Mouse (Mus musculus): ENCODE data around the gene Rhot1.

Rhot1 gene

GRCm38 (mm10) chr11:80289701-80290445 is 81.1 kb downstream of the Rhot1 start:
- DNase-seq (ENCODE audit: low spot score in 2 of 2): peak in 1 of 2 experiments; percentile 22

- no peak for DNase-seq (ENCODE audit: low spot score in 2 of 2)
These were observed 82.2 kb downstream of the Rhot1 start for GRCm38 (mm10) chr11:80291004-80291403.

- DNase-seq (ENCODE audit: low spot score in 2 of 2): no peak
These were observed 83.6 kb downstream of the Rhot1 start for GRCm38 (mm10) chr11:80292463-80292862.

- no peak for DNase-seq (ENCODE audit: low spot score in 2 of 2)
These were observed 86.2 kb downstream of the Rhot1 start for GRCm38 (mm10) chr11:80295066-80295465.

- no peak for DNase-seq (ENCODE audit: low spot score in 2 of 2)
These were observed 87.0 kb downstream of the Rhot1 start for GRCm38 (mm10) chr11:80295785-80296184.

GRCm38 (mm10) chr11:80299513-80300235 is 90.9 kb downstream of the Rhot1 start:
- DNase-seq (ENCODE audit: low spot score in 2 of 2): no peak

- peak in 1 of 2 experiments; percentile 30 for DNase-seq (ENCODE audit: low spot score in 2 of 2)
These were observed 91.9 kb downstream of the Rhot1 start, which contains the start of gene Rhbdl3 for GRCm38 (mm10) chr11:80300551-80301315. Rhbdl3 (plus strand) TSS chr11:80300912.

- DNase-seq (ENCODE audit: low spot score in 2 of 2): peak in 1 of 2 experiments; percentile 53
These were observed 92.7 kb downstream of the Rhot1 start for GRCm38 (mm10) chr11:80301316-80302045.

GRCm38 (mm10) chr11:80302046-80302390 is 93.2 kb downstream of the Rhot1 start:
- no peak for DNase-seq (ENCODE audit: low spot score in 2 of 2)

- peak in 1 of 2 experiments; percentile 47 for DNase-seq (ENCODE audit: low spot score in 2 of 2)
These were observed 93.7 kb downstream of the Rhot1 start for GRCm38 (mm10) chr11:80302536-80302935.

- DNase-seq (ENCODE audit: low spot score in 2 of 2): no peak
These were observed 94.9 kb downstream of the Rhot1 start for GRCm38 (mm10) chr11:80303746-80304145.

- no peak for DNase-seq (ENCODE audit: low spot score in 2 of 2)
These were observed 96.0 kb downstream of the Rhot1 start for GRCm38 (mm10) chr11:80304846-80305245.

GRCm38 (mm10) chr11:80308537-80308936 is 99.7 kb downstream of the Rhot1 start:
- DNase-seq (ENCODE audit: low spot score in 2 of 2): no peak

- DNase-seq (ENCODE audit: low spot score in 2 of 2): peak in 1 of 2 experiments; percentile 43
These were observed 102.5 kb downstream of the Rhot1 start for GRCm38 (mm10) chr11:80311271-80311670.

- no peak for DNase-seq (ENCODE audit: low spot score in 2 of 2)
These were observed 103.2 kb downstream of the Rhot1 start for GRCm38 (mm10) chr11:80312049-80312448.

GRCm38 (mm10) chr11:80312565-80312964 is 103.7 kb downstream of the Rhot1 start:
- DNase-seq (ENCODE audit: low spot score in 2 of 2): no peak

GRCm38 (mm10) chr11:80313462-80313861 is 104.6 kb downstream of the Rhot1 start:
- no peak for DNase-seq (ENCODE audit: low spot score in 2 of 2)

- no peak for DNase-seq (ENCODE audit: low spot score in 2 of 2)
These were observed 105.1 kb downstream of the Rhot1 start for GRCm38 (mm10) chr11:80313944-80314343.

- DNase-seq (ENCODE audit: low spot score in 2 of 2): peak in 1 of 2 experiments; percentile 42
These were observed 107.2 kb downstream of the Rhot1 start for GRCm38 (mm10) chr11:80315743-80316639.

All from cerebellum, postnatal 4 days (tissue).